Mouse (Mus musculus): ENCODE results near the gene Gria3.

The Gria3 gene

DNA sequence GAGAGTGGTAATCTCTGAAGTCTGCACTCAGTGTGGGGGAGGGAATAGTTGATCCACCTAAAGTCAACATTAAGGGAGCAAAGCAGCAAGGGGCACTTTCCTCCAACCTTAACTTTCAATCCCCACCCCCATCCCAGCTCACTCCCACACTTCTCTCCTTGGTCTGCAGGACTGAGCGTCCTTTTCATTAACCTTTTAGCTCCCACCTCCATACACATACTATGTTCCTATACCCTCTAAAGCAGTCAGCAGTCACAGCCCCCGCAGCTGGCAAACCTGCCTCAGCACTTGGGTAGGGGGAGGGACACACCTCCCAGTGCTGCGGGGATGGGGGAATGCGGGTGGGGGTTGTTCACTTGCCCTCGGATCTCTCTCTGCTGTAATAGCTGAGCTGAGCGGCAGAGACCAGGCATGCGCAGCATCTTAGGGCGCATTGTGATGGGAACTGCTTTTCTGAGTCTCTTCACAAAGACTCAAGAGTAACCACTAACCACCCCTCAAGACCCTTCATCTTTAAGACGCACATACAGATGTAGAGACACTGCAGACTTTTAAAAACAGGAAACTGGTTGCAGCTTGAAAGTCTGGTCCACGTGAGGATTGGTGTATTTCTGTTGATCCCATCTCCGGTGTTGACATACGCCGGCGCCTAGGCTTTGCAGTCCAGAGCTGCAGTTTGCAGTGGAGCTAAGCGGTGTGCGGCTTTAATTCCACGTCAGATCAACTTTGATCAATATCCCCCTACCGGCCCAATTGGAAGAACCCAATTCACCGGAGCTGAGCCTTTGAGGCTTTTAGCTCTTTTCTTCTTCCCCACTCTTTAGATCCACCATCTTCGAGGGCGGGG, at the start of gene Gria3:
Gria3 (plus strand) TSS at position 797 of the 847 bp plus-strand sequence.
- DNase-seq: peak; percentile 14

DNA sequence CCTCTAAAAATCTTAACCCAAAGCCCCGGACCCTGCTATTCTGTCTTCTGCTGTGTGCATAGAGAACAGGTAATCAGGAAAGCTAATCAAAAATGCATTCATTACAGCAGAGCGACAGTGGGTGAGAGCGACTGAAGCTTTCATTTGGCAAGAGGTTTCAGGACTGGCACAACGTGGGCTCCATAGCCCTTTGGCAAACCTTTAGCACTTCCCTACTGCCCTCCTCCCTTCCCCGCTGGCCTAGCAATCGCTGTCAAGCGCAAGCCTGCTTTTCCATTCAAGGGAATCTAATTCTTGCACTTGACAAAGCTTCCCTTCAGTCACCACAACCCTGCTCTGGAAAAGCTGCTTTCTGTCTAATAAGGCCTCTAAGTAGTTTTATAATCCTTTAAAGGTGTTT, 13.6 kb upstream of the Gria3 start:
- DNase-seq: no peak

DNA sequence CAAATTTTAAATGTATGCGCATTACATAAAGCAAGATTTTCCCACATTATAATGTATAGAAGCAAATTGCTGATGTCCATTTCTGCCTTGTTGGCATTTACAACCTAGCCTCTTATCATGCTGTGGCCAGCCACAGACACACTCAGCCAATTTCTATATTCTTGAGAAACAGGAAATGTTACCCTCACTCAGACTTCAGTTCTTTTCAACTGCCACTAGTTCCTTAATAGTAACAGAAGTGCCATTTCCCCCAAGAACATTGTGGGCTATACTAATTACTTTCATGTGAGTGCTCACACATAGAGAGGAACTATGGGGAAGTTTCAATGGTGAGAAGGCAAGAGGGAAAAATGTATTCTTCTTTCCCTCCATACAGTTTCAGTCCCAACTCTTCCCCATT, 11.6 kb upstream of the Gria3 start:
- no peak for DNase-seq

DNA sequence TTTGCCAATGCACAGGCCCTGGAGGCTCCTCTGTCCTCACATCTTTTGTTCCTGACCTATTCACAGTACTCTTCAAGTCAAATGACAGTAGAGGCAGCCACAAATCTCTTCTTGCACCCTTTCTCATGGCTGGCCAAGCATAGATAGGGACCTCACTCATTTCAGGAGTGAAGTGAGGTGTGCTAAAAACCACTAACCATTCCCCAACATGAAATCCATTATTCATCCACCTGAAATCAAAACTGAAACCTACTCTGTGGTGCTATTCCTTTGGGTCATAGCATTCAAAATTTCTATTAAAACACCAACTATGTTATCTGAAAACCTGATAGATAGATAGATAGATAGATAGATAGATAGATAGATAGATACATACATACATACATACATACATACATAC, 2.2 kb upstream of the Gria3 start:
- no peak for DNase-seq

DNA sequence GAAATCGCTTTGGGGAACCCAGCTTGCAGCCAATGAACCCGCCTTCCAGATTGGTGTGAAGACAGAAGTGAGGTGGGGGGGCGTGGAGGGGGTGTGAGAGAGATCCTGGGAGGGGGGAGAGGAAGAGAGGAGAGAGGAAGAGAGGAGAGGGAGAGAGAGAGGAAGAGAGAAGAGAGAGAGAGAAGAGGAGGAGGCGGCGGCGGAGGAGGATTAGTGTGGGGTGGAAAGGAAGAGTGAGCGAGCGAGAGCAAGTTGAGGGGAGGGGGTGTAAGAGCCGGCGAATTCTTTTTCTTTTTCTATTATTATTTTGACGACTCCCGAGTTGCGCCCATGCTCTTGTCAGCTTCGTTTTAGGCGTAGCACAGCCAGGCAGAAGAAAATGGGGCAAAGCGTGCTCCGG, 532 bp downstream of the Gria3 start:
- DNase-seq: peak; percentile 5

DNA sequence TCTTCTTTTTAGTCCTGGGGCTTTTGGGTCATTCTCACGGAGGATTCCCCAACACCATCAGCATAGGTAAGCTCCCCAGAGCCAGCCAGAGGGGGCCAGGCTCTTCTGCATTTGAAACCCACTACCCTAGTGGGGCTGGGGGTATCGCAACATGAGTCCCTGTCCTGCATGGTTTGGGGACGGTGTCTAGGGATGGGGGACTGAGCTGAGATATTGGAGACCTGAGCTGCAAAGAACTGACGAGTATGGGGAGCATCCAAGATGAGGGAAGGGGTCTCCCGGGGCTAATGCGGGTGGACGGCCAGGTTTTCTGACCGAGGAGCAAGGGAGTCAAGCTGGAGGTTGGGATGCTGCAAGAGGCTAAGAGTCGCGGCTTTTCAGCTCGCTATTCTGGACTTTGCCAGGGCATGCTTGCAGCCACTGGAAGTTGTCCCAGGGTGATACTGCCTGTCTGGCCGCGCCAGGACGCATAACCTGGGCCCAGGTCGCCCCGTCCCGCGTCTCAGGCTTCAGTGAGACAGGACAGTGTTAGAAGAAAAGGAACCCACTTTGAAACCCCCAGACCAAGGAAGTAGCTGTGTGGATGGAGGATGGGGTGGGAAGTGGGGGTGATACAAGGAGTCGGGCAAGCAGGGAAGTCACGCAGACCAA, 1.1 kb downstream of the Gria3 start:
- peak; percentile 4 for DNase-seq

DNA sequence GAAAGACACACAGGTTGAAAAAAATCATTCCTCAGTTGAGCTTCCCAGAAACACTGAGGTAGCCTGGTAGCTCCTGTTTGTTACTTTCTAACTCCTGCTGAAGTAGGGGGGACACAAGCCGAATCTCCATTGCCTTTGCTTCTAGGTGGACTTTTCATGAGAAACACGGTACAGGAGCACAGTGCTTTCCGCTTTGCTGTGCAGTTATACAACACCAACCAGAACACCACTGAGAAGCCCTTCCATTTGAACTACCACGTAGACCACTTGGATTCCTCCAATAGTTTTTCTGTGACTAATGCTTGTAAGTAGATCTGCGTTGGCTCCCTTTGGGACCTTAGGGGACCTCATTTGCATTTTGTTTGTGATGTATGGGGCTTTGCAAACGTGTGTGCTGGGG, 2.0 kb downstream of the Gria3 start:
- DNase-seq: no peak

DNA sequence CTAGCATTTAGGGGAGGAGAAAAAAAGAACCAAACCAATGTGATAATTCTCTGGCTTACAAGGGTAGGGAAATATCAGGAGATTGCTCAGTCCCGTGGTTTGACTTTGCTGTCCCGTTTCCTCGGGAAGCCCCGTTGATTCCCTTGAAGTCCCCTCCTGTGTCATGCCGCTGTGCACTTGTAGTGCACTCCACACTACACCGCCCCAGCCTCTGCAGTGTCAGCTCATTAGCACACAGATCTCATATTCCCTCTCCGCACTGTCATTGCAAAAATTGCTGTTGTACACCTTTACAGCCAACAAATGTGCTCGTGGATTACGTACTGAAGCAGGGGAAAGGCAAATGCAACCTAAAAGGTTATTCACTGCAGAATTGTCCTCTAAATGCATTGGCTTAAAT, 5.6 kb downstream of the Gria3 start:
- no peak for DNase-seq

DNA sequence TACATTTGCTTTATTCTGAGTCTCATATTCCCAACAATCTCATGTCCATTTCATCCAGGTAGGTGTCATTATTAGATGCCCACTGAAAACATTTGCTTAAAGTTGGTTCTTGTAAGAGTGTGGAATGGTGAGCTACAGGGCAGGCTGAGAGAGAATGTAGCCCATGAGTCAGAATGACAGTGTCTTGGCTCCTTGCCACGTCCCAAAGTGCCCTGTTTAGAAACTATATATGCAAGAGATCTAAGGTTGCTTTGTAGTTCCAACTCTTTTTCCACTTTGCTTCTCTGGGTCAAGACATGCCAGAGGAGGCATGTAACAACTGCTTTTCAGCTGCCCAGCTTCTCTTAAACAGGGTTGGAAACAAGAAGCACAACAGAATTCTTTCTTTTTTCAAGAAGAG, 9.1 kb downstream of the Gria3 start:
- peak; percentile 9 for DNase-seq

DNA sequence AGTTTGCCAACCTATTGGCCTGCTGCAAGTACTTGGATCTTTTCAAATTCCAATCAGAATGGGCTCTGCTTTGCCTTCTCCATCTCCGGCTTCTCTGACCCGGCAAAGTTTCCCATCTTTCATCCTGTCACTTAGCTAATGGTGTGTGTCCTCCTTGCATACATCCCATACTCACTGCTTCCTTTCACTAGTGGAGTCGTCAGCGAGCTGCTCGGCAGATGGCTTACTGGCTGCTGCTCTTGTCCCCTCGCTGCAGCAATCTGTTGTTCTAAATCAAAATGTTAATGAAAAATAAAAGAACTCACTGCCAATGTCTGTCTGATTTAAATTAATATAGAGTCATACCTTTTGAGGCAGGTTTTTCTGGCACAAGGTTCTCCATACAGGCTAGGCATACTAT, 25.0 kb downstream of the Gria3 start:
- no peak for DNase-seq

DNA sequence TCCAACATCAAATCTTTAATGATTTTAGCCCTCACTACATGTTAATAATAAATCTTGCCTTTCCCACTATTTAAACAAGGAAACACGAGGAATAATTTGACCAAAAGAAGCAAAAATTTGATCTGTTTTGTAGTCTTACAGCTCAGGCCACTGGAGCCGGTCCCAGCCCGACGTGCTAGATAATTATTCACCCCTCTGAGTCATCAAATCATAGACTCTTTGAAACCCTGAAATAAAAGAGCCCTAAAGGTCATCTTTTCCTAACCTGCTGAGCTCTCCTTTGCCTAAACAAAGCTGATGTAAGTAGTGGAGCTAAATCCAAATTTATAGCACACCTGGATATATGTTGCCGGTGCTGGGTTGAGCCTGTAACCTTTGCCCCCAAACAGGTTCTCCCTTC, 27.4 kb downstream of the Gria3 start:
- DNase-seq: no peak

DNA sequence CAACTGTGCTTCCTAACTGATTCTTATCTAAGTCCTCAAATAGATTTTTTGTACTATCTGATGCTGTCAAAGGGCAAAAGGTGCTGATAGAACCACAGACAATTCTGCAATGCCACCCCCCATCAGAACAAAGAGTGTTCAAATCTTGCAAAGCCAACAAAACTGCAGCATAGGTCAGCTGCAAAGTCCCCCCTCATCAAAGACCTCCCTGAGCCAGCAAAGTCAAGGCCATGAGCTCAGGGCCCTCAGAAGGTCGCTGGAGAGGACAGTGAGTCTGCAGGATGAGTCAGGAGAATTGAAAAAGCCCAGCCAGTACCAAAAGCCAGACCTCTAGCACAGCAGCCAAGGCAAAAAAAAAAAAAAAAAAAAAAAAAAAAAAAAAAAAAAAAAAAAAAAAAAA, 34.9 kb downstream of the Gria3 start:
- no peak for DNase-seq

DNA sequence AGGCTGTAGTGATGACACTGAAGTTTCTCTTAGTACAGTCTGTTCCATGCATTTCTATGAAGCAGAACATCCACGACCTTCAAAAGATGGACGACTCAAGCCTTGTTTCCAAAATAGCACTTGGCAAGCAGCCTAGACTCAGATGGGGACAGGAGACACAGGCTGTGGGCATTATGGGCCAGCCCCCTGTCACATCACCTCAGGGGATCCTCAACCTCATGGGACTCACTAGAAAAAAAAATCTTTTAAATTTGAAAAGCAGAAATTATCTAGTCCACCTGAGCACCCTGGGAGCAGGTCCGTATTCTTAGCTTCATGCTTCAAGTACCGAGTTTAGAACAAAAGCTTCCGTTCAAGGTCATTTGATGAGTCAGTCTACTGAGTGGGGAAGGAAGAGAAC, 38.2 kb downstream of the Gria3 start:
- DNase-seq: no peak

DNA sequence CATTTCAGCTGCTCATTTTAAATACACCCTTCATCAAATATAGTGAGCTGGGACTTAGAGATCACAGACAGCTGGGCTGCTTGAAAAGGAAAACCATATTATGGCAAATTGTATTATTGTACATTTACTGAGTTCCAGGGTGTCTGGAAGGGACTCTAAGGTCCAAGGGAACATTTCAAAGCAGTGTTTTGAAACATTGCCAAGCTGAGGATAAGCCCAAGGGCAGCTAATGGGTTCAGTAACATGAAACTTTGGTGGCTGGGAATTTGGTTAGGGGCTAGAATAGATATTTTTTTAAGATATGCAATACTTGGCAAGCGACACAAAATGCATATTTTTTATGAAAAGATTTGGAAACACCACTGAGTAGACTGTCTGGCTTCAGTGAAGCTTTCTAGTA, 48.2 kb downstream of the Gria3 start:
- no peak for DNase-seq

DNA sequence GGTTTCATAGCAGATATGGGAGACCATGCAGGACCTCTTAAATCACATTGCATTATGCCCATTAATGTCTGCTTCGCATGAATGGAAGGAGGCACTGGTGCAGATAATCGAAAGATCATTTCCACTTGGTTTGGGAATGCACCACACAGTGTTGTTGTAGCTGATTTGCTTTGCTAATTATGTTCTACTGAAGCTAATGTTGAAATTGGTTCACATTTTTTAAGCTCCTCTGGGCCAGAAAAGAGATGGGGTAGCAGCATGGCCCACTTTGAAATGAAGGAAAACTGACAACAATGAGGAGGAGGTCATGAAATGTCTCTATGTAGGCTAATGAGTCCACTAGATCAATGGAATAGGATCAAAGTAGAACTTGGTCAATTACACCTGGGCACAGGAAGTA, 76.8 kb downstream of the Gria3 start:
- DNase-seq: no peak

DNA sequence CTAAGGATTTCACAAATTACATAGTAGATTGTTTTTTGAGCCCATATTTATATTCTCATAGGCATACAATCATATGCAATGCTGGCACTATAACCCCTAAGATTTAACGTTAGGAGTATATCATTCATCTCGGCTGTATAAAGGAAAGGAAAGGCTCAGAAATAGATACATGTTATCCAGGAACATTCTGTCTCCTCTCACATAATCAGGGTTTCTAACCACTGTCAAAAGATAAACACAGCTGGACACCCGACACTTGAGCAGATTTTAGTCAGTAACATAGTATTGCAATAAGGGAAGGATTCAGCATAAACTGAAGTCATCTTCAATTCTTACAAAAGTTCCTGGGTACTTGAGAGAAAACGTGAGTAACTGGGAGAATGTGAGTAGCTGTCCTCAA, 95.9 kb downstream of the Gria3 start:
- no peak for DNase-seq

DNA sequence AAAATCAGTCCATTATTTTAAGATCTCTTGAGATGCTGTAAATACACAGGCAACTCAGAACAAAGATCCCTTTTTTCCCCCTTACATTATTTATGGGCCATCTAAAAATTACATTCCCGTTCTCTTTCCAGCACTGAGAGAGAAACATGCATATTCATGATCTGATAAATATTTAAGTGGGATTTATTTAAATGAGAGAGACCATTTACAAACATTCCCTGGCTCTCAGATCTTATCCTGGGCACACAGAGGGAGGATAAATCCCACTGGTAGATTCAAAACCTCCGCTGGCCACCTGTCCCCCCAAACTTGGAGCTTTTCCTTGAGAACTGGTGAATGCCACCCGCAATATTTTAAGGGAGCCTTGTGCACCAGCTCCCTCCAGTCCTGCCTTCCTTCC, 104.7 kb downstream of the Gria3 start:
- DNase-seq: no peak

DNA sequence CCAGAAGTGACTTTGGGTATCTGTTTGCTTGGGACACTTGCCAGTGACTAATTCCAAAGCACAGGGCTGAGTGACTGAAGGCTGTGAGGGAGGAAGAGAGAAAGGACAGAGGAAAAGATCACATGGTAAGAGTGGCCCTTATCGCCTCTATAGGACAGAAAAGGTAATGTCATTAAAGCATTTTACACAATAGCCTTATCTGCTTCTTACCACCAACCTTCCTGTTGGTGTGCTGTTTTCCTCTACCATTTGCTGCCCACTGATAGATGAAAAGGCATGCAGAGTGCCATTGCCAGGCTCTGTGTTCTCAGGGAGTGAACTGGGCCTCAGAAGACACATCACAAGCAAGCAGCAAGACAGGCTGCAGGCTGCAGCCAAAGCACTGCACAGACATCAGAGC, 107.3 kb downstream of the Gria3 start:
- no peak for DNase-seq

DNA sequence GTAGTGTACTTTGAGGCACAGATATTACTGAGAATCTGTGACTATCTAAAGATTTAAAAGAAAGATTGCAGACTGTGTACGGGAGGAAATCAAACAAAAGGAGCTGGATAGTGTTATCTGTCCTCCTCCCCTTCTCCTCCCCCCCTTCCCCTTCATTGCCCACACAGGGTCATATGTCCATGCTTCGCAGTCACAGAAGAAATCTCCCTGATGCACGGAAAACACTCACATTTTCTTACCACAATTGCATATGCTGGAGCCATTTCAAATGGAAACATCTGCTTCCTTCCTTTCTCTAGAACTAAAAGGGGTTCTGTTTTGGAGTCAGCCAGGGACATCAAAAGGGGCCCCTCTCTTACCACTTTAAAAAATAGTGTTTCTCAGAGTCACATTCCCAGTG, 114.3 kb downstream of the Gria3 start:
- DNase-seq: no peak

DNA sequence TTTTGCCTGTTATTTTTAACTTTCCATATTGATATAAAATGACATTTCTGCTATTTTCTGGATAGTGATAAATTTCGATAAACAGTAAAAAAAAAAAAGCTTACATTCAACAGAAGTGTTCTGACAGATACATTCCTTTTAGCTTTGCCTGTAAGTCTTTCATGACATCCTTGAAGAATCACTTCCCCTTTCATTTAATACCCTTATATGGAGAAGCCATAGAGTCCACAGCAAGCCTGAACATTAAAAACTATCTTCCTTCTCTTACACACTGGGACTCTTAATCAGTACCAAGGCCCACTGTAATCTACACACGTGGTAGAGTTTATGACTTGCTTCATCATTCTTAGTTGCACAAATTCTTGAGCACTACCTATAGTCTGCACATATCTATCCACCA, 131.9 kb downstream of the Gria3 start:
- DNase-seq: no peak

DNA sequence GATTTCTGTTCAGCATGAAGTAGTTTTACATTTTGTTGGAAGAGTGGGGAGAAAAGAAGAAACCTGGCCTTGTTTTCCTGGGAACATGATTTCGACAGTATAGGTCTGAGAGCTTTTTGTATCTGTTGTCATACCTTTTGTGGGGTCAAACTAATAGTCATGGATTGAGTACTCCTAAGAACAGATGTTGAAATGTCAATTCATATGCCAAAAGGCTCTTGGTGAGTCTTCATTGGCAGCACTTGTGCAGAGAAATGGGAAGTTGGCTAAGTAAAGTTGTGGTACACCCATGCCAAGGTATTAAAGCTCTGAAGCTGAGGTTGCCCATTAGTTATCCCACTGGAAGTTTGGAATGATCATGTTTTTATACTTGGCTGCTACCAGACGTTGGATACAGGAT, 135.2 kb downstream of the Gria3 start:
- DNase-seq: no peak

DNA sequence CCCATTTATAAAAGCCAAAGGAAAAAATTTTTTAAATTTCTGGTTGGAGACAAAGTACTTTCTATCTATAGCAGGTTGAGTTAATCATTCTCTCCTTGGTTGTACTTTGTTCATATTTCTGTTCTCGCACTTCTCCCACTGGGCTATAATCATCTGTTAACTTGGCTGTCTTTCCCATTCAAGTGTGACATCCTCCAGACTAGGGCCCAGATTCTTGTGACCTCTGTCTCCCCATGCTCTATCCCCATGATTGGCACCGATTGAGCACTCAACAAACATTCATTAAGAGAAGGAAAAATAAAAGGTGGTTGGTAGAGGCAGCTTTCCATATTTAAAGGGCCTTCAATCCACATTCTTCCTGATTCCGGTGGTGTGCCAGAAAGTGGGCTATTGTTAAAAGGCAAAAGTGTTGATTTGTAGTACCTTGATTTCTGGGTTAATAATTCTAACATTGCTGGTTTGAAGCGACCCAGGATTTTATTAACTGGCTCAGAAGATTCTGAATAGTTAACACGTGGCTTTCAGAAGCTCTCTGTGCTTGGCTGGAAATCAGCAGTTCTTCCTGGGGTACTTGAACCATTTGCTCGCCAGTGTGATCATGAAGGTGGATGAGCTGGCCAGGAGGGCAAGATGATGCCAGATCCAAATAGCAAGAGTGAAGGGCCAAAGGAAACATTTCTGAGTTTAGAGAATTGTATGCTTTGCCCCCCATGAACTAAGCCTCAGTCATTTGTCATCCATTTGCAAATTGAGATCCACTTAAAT, 161.8 kb downstream of the Gria3 start:
- DNase-seq: no peak

DNA sequence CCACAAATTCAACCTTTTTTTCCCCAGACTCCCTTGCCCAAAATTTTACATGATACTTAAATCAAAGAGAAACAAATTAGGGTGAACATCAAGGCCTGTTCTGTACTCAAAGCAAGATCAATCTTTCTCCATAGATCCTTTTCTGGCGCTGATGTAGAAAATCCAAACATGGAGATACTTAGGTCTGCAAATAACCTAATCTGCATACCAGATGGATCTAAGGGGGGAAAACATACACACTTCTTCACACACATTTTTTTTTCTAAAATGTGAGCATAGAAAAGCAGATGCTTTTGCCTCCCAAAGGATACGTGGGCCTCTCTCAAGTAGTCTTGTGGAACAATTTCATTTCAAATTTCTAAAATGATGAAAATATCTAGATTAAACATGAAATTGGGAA, 164.2 kb downstream of the Gria3 start:
- DNase-seq: no peak

DNA sequence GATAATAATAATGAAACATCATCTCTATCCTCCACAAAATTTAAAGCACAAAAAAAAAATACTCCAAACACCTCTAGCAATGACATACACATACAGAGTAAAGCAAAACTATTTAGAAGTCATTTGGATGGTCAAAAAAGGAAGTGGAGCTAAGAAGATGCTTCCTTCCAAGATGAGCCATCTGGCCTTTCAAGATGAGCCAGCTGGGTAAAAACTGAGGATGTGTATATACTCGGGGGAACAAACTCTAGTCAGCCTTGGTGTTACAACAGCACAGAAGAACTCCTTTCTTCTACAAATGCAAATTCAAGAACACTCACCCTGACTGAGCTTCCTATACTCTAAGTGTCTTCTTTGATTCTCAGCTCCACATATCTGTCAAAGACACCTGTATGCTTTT, 172.4 kb downstream of the Gria3 start:
- no peak for DNase-seq

Measured in liver (tissue).